Mouse (Mus musculus) adrenal gland, adult (tissue): ENCODE results near the gene Mapk6.

Experiments
- DNase-seq, 2 experiments: peaks; one replicate each; pipeline ENCODE4 v3.0.0; 2022 to 2023; ENCODE audit warnings: low spot score in 1 of 2; ENCODE audit not compliant: inconsistent age in 2 of 2

Gene Mapk6

DNA sequence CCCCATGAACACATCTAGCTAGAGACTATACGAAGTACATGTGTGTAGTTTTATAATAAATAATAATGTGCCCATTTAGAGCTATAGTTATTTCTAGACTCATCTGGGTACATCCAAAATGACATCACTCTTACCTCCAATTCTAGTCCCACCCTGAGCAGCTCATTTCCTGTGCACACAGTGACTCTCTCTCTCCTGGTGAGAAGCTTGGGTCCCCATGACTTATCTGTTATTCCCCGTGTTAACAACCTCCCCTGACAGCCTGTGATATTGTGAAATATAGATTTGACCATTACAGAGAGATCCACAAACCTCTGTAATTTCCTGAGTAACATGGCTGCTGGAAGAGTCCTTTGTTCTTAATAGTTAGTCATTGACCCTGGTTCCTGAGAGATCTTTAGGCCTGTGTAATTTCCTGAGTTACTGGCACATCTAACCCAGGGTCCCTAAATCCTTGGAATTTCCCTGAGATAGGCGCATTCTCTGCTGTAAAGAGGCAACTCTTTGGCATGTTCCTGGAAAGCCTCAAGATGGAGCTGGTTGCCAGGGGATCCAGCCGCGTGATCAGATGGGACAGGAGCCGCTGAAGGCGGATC, 16.1 kb upstream of the Mapk6 start:
- no peak for DNase-seq

DNA sequence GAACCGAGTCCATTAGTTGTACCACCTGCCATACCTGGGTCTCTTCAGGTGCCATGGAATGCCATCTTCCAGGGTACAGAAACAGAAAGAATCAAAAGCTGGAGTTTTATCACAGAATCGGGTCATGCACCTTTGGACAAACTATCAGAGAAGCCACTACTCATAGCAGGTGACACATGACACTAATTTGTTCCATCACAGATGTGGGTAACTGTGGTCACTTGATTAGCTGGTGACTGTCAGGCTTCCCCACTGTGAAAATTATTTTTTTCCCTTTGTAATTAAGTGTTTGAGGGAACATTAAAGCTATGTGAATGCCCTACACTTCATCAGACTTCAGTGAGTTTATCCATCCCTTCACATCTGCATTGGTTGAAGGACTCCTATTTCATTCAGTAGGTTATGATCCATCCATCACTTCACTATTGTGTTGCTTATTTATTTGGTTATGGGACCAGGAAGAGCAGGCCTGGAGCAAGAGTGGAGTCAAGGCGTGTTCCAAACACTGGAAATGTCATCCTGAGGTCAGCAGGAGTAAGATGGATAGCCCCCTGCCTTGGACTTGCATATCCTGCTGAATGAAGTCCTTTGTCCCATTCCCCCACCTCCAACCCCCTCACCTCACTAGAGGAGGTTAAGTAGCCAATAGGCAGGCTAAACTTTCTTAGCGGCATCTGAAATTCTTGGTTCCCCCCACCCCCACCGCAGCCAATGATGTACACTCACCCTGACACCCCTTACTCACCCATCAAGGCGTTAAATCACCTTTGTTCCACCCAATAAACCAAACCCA, 14.7 kb upstream of the Mapk6 start:
- DNase-seq: no peak

DNA sequence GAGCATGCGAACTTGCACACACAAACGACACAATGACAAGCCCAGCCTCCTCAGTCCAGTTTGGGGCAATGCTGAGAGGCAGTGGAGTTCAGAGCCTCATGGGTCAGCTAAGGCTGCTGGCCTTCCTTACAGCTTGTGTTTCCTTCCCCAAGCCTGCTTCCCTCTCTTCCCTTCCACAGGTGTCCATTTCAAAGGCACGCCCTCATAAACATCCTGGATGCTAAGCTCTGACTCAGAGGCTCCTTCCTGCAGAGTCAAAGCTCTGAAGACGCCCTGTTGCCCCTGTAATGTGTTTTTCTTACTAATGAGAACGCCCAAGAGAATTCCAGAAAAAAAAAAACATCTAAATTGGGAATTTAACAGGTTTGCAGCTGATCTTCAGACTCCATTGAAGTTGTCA, 13.9 kb upstream of the Mapk6 start:
- no peak for DNase-seq

DNA sequence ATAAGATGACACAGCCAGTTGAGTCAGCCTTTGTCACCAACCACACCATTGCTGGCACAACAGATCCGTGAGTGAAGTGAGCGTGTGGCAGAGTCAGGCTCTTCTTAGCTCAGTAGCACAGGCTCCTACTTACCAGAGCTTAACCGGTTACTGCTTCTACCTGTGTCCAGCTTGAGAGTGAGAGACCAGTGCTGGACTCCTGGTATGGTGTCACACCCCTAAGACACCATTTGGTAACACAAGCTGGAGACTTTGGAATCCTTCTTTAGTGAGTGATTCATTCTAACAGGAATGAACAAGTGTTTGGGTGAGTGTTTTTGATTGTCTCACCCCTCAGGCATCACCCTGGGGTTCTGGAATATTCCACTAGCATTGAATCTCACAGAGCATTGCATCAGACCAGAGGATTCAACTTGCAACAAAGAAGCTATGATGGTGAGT, 12.5 kb upstream of the Mapk6 start:
- DNase-seq: peak; percentile 61 to 78

DNA sequence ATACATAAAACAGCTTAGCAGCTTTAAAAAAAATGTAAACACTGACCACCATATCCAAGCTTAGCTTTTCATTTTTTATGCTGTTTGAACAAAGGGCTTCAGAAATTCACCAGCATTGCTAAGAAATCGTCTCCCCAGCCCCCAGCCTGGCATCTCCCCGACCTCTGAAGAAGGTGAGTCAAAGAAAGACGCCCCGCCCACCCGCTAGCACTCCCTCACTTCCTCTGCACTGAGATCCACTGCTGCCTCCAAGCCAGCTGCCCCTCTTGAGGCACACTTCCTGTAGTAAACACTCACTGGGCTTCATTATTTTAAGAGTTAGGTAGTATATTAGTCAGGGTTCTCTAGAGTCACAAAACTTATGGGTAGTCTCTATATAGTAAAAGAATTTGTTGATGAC, 4.4 kb upstream of the Mapk6 start:
- DNase-seq: no peak

DNA sequence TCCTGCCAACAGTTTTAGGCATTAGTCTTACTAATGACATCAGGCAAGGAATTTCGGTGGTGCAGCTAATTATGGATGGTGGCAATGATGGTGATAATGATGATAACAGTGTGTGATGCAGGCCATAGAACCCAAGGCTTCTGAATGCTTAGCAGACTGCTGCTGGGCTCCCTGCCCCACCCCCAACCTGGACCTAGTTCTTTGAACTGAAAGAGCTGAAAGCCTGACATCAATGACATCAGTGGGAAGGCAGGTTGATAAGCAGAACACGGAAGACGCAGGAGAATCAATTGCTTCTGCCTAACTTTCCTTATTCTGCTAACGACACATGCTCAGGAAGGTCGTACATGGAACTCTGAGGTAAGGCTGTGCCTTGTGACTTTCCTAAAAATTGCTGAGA, 3.4 kb upstream of the Mapk6 start:
- DNase-seq: no peak

DNA sequence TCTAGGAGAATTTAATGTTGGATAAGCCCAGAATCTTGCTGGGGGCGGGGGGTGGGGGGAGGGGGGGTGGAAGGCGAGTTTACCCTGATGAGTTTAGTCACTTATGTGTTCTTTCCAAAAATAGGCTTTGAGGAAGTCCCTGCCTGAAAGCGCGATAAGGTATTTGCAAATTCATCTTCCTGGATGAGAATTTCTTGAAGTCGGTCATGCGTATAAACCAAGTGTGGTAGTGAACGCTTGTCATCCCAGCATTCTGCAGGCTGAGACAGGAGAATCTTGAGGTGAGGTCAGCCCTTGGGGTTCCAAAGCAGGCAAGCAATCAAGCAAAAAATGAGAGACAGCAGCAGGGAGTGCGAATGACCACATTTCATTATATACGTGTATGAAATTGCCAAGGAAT, 1.8 kb upstream of the Mapk6 start:
- no peak for DNase-seq

DNA sequence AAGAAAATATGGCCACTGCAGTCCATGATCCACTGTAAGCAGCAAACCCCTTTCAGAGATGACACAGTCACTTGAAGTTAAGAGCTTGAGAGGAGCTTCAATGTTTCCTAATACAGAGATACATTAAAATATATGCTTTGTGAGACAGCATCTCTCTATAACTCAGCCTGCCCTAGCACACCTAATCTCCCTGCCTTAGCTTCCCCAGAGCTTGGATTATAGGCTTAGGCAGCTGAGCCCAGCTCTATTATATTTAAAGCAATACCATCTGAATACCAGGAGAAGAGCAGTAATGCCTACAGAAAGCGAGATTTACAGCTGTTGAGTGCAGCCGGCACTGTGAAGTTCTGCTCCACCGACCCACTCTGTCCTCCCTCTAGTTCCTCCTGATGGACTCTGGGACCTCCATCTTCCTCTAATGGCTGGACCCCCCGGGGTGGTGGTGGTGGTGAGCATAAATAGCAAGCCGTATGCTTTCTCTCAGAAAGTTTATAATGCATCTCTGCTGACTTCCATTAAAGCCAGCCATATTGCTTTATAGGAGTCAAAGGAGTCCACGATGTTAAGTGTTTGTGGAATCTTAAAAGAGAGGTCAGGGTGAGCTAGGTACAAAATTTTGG, 1.2 kb upstream of the Mapk6 start:
- DNase-seq: peak in 1 of 2 experiments; percentile 32

DNA sequence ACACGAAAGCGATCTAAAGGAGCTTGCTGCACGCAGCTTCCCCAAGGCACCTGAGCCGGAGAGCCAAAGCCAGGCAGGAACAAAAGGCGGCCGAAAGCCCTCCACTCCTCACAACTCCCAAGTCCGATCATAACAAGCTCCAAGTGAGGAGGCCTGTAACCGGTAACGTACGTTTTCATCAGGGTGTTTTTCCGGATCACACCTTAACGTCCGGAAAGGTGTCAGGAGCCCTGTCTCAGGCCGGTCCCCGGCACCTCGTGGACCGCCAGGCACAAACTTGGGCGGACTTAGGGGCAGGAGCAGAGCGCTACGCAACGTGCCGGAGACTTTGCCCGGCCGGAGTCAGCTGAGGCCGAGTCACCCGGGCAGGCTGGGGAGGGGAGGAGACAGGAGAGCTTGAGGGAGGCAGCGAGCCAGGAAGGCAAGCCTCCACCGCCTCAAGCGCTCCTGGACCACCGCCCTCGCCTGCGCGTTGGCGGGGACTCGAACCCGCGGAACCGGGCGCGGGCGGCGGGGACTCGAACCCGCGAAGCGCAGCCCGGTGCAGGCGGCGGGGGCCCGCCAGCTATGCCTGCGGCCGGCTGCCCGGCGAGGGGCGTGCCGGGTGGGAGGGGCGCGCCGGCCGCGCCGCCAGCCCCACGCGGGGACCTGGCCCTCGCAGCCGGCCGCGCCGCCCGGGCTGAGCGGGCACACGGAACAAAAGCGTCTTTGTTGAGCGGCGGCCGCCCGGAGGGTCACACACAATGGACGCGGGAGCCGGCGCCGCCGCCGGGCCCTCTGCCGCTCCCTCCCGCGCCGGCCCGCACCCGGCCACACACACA, 564 bp downstream of the Mapk6 start:
- peak; percentile 89 to 95 for DNase-seq

DNA sequence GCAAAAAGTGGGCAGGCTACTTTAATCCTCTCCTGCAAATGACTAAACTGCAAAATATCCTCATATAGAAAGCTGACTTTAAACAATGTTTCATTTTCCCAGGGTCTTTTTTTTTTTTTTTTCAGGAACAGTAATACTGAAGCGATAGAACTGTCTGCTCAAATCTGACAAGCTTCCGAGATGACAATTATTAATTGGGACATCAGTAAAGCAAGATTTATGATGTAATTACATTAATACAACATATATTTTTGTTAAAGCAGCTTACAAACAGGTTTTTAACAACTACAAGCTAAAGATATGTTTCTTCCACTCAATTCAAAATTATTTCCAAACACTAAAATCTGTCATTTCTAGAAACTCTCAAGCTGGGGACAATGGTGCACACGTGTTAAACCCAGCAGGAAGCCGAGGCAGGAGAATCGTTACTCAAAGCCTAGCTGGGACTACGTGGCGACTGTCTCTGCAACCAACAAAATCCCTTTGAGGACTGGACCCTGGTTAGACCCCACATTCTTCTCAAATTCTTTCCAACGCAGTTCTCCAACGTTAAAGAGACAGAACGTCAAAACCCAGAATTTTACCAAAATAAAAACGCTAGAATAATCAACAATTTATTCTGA, 1.5 kb downstream of the Mapk6 start:
- DNase-seq: peak in 1 of 2 experiments; percentile 58

DNA sequence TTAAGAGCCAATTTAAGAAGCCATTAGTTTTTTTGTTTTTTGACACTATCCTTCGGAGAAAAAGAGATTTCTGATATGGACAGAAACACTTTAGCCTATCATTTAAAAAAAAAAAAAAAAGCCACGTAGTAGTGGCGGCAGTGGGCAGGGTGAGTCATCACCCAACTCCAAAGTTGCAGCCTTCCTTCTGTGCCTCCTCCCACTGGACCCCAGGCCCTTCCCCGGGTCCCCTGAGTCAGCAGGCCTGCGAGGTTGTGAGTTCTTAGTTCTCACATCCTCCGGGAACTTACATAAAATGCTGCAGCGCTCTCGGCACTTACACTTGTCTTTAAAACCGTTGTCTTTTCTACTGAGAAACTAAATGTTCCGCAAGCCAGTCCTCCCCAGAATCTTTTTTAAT, 2.0 kb downstream of the Mapk6 start:
- peak; percentile 80 to 86 for DNase-seq

DNA sequence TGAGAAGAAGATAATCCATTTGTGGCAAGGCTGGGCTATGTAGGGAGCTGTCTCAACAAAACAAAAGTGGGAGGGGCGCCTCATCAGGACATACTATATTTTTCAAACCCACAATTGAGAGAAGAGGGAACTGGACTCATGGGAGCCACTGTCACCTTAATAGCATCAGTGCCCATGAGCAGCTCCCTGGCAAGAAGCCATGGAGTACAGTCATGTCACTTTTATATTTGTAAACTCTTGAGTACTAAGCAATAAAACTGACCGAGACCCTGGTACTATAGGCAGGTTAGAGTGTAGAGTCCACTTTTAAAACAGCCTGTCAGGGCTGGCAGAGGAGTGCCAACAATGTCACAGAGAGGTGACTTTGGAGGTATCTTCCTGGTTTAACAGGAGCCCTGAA, 3.7 kb downstream of the Mapk6 start:
- peak in 1 of 2 experiments; percentile 69 for DNase-seq

DNA sequence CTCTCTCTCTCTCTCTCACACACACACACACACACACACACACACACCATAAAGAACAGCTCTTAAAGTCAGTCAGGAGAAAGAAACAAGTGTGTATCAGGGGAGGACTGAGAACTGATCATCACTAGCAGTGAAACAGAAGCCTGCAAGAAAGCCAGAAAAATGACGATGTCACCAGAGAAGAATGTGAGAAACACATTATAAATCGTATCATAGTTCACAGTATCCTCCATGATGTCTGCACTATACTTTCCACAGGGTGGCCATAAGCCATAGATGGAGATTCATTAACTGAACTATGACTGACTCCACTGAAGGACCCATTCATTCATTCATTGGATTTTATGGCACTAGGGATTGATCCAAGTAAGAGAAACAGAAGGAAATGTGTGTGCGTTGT, 6.3 kb downstream of the Mapk6 start:
- no peak for DNase-seq

DNA sequence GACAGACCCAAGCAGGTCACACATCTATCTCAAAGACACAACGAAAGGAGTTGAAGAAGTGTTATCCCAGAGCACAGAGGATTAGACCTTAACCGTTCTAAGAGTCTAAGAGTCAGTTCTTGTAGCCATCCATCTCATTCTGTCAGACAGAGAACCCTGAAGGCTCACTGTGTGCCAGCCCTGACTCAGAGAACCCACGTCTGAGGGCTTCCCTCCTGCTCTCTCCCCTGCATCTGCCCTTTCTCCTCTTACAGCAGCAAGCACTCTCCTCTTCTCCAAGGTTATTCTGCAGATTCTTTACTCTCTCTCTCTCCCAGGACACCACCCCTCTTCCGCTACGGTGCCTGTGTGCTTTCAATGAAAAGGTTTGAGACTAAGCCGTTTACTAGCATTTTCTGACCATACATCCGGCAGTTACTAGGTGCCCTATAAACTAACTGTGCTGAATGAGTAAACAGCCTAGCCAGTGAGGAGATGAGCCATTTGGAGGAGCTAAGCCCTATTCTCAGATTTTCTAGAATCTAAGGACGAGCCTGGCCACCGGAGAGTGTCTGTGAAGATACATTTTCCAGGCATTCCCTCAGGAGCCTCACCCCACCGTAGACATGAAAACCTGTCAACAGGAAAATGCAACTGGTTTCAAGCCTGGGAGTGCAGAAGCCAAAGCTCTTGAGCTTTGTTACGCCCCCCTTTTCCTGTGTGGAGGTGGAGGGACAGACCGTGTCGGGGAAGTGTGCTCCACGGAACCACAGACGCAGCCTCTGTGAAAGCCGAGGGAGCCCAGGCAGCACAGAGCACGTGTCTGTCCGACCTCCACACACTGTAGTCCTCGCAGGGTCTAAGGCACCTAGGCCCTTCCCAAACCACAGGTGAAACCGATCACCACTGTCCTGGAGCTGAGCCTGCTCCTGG, 8.0 kb downstream of the Mapk6 start:
- peak; percentile 51 to 55 for DNase-seq

DNA sequence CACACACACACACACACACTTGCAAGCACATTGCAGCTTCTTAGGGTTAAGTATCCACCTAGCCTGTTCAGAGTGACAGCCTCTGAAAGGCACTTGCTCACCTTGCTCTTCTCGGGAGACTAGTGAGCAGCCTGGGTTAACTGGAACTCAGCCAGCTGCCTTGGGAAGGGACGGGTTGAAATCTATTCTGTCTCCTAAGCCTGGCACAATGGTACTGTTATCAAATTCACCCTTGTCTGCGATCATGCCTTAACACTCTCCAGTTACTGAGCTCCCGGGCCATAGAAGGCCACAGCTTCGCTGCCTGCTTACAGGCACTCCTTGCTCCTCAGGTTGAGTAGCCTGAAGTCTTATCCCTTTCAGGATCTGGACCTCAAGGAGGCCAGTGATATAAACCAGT, 9.2 kb downstream of the Mapk6 start:
- peak in 1 of 2 experiments; percentile 33 for DNase-seq

DNA sequence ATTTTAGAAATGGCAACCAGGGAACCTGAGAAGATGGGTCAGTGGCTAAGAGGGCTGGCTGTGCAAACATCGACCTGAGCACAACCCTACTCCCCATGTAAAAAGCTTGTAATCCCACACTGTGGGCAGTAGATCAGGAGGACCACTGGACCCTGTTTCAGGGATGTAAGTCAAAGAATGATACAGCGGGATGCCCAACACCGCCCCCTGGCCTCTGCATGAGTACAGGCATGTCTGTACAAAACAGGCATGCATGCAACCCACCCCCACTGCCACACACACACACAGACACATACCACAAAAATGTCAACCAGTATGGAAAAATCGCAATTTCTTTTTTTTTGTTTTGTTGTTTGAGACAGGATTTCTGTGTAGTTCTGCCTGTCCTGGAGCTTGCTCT, 10.7 kb downstream of the Mapk6 start:
- DNase-seq: no peak

DNA sequence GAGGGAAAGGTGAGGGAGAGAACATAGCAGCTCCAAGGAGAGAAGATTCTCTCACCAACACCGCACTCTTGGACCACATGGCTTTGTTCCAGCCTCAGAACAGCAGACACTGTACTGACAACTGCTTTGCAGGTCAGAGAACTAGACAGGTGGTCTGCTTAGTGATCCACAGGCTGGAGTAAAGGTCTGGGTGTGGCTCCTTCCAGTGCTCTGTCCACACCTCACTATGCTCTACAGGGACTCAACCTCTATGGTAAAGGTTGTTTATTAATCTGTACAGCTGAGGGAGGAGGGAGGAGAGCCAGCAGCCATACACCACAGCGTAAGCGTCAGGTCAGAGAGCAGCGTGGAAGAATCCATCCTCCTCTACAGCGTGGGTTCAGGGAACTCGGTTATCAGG, 13.8 kb downstream of the Mapk6 start:
- DNase-seq: no peak

DNA sequence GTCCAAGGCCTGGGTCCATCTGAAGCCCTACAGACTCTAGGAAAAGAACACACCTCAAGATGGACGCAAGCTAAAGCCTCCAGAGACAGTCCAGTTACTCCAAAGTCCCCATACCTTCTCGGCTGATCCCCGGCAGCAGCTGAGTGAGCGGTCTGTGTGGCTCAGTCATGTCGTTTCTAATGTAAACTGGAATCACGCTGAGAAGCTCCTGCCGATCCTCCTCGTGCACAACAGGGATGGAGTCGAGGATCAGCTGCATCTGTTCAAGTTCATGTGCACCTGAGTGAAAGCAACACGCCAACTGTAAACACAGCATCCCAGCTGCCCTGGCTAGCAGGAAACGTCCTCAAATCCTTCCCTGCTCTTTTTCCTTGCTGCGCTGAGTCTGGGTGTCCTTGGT, 16.6 kb downstream of the Mapk6 start:
- no peak for DNase-seq

DNA sequence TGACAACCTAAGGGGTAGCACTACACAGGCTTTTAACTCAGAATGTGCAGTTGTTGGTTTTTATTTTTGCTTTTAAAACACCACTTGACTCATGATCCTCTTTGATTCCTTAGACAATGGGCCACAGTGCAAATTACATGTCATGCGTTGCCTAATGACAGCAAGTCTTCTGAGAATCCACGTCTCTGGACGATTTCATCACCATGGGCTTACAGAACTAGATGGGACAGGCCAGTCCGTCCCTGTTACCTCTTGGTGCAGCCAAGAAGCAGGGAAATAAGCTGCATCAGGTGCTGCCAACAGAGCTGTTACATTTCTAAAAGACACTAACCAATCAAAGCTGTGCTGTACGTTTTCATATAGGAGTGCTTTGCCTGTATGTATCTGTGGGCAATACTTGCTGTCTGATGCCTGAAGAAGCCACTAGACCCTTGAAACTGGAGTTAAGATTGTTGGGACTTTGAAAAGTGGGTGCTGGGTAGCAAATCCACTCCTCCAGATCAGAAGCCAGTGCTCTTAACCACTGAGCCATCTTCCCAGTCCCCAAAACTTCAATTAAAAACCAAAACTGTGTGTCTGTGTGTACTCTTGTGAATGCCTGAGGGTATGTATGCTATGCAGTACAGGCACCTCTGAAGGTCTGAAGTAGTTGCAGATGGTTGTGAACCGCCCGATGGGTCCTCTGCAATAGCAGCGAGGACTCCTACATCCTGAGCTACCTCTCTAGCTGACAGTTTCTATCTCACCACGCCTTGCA, 24.4 kb downstream of the Mapk6 start:
- DNase-seq: peak in 1 of 2 experiments; percentile 51
